Mouse (Mus musculus): ENCODE measurements at regions not wholly inside any gene's neighbourhood (a gene's known extent, or its start where the extent isn't known, plus 50 kb on each side); places are given as distances from the start of the nearest gene placed in this dataset.

GRCm38 (mm10) chr14:54121973-54122372 is 131.9 kb downstream of the Dad1 start:
- TF ChIP-seq CHD2 (IDR thresholded peaks at IDR 0.05; ENCODE audit: low read depth, low read length) (no peak), ZC3H11A (IDR thresholded peaks at IDR 0.05; ENCODE audit: borderline replicate concordance, low read depth, low read length) (no peak)

Measured in ES-E14 (cell line).